Mouse (Mus musculus) olfactory bulb, adult 2 months (tissue): ENCODE measurements around the gene Nf2.

Source experiments
- CTCF ChIP-seq: fragments of 200-500 bp; IDR thresholded peaks from 2 replicates; pipeline ENCODE4 v1.5.1; 2012; ENCODE audit warnings: low read depth, mild to moderate bottlenecking, low read length, moderate library complexity; ENCODE audit not compliant: insufficient read depth
- POLR2A ChIP-seq: fragments of 200-500 bp; IDR thresholded peaks from 2 replicates; pipeline ENCODE4 v1.6.1; 2012; ENCODE audit warnings: mild to moderate bottlenecking, low read depth, low read length, moderate library complexity; ENCODE audit not compliant: insufficient read depth

- TF ChIP-seq POLR2A (no peak), CTCF (no peak)
These were observed 91.6 kb downstream of the Nf2 start for GRCm38 (mm10) chr11:4757789-4758158.
